Mouse (Mus musculus): ENCODE data around the gene Cdc26.

The Cdc26 gene

DNA sequence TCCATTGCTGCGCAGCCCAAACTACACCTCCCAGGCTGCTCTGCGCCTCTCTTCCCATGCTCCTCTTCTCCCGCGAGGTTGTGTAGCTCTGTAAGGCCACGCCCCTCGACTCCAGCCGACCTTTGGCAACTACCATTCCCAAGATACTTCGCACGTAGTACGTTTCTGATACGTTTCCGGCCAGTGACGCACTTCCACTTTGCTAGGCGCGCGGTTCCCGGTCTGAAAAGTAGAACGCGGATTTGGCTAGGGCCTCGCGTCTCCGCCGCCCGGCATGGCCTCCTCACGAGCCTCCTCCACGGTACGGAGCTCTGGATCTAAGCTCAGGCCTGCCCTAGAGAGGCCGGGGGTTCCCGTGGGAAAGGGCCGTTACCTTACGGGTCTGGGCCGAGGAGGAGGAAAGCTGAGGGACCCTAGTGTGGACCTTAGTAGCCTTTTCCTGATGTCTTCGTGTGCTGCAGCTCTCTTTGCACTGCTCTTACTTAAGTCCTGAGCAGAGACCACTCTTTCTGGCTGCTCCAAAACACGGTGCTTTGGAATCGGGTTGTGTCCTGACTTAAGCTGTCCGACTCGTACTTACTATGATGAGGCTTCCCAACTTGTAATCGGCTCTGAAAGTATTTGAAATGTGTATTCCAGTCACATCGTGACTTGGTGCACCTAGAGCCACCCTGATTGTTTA lies at the start of gene Cdc26, which contains the start of gene Prpf4:
Gene Cdc26 (minus strand): TSS at position 42 of the 682 bp plus-strand sequence.
Gene Prpf4 (plus strand): TSS at position 197 of the 682 bp plus-strand sequence.
- peak; percentile 95 to 98 for DNase-seq (ENCODE audit: low spot score in 2 of 2)

GRCm38 (mm10) chr4:62454995-62455394 lies 46.6 kb upstream of the Cdc26 start:
- DNase-seq (ENCODE audit: low spot score in 2 of 2): peak in 1 of 2 experiments; percentile 34

- no peak for DNase-seq (ENCODE audit: low spot score in 2 of 2)
Measured at GRCm38 (mm10) chr4:62440986-62441385, 32.5 kb upstream of the Cdc26 start.

DNA sequence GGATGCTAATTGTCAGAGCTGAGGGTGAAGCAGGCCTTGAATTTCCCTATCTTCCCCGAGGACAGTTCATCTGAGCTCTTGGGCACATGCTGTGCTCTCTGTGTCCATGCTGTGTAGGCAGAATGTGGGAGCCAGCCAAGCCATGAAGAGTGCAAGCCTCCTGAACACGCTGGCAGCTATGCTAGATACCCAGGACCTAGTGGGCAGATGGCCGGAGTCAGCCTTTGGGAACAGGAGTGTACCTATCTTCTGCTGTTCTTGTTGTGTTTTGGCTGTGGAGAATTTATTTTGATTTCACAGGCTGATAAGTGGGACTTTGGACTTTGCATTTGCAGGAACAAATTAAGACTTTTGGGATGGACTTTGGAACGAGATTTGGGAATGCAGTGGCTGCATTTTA lies 32.1 kb upstream of the Cdc26 start:
- no peak for DNase-seq (ENCODE audit: low spot score in 2 of 2)

GRCm38 (mm10) chr4:62439793-62440192 lies 31.4 kb upstream of the Cdc26 start:
- no peak for DNase-seq (ENCODE audit: low spot score in 2 of 2)

DNA sequence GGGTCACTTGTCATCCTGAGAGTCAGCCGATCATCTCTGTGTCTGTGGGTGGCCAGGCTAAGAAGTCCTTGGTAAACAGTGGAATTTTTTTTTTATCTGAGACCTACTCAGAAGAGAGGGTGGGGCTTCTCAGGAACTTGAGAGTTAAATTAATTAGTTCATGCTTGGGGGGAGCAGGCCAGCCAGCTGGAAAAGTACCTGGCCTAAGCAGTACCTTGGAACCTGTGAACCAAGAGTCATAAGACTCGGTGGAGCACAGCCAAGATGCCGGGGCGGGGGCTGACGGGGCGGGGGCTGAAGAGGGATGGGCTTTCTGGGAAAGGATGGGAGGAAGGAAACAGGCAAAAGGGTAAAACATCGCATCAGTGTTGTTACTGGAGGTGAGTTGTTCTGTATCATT lies 29.4 kb upstream of the Cdc26 start:
- no peak for DNase-seq (ENCODE audit: low spot score in 2 of 2)

DNA sequence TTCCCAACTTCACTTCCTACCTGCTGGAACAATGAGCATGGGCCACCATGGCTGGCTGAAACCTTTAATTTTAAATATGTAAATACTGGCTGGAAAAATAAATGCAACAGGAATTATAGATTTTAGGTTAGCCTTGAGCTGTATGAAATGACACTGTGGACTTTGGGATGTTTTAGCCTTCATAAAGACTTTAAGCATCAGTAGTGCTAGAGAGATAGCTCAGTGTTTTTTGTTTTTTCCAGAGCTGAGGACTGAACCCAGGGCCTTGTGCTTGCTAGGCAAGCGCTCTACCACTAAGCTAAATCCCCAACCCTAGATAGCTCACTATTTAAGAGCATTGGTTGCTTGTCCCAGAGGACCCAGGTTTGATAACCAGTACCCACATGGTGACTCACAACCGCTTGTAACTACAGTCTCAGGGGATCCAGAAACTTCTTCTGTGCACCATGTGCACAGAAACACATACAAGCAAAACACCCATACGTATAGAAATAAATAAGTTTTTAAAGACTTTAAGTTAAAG lies 28.9 kb upstream of the Cdc26 start:
- no peak for DNase-seq (ENCODE audit: low spot score in 2 of 2)

DNA sequence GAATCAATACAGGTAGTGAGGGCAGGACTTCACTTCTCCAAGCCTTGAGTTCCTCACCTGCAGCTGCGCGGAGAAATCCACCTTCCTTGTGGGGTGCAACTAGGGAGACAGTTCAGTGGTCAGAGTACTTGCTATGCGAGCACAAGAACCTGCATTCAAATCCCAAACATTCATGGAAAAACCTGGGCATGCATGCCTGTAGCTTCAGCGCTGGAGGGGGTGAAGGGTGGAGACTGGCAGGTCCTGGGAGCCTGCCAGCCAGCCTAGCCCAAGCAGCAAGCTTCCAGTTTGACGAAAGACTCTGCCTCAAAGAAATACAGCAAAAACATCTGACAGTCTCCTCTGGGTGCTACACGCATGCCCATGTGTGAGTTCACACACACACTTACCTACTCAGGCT lies 26.6 kb upstream of the Cdc26 start, which contains the start of gene Rnf183:
Gene Rnf183 (minus strand): TSS at position 172 of the 400 bp plus-strand sequence.
- no peak for DNase-seq (ENCODE audit: low spot score in 2 of 2)

- DNase-seq (ENCODE audit: low spot score in 2 of 2): no peak
Measured at GRCm38 (mm10) chr4:62433939-62434870, 25.8 kb upstream of the Cdc26 start.

GRCm38 (mm10) chr4:62431522-62431921 lies 23.1 kb upstream of the Cdc26 start:
- no peak for DNase-seq (ENCODE audit: low spot score in 2 of 2)

GRCm38 (mm10) chr4:62430678-62431077 lies 22.2 kb upstream of the Cdc26 start:
- no peak for DNase-seq (ENCODE audit: low spot score in 2 of 2)

- no peak for DNase-seq (ENCODE audit: low spot score in 2 of 2)
Measured at GRCm38 (mm10) chr4:62429616-62430015, 21.2 kb upstream of the Cdc26 start.

DNA sequence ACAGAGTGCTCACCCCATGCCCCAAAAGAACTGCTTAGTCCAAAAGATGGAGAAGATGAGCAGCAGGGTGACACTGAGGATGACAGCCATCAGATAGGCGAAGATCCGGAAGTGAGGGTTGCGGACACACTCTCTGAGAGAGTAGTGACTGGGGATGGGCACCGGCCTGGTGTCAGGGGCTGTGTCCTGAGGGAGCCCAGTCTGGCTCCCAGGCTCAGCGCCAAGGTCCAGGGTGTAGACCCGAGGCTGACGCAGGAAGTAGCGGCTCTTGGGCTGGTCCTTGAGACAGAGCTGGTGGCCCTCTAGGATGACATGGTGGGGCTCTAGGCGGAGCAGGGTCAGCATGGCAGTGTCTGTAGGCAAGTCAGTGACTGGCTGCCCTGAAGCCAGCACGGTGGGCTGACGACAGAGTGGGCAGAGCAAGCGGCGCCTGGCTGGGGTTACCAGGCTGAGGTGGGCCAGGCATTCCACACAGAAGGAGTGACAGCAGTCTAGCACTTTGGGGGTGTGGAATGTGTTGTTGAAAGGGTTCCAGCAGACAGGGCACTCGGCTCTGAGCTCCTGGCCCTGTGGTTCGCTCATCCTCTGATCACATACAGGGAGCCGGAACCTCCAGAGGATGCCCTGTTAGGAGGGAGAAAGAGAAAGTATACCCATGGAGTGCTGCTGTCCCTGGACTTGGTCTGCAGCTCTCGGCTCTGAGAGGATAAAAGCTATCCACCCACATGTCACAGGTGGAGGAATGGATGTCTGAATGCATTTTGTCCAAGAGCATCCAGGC lies 19.7 kb upstream of the Cdc26 start:
- no peak for DNase-seq (ENCODE audit: low spot score in 2 of 2)

- no peak for DNase-seq (ENCODE audit: low spot score in 2 of 2)
Measured at GRCm38 (mm10) chr4:62425891-62426290, 17.4 kb upstream of the Cdc26 start.

GRCm38 (mm10) chr4:62419091-62419490 lies 10.6 kb upstream of the Cdc26 start:
- no peak for DNase-seq (ENCODE audit: low spot score in 2 of 2)

DNA sequence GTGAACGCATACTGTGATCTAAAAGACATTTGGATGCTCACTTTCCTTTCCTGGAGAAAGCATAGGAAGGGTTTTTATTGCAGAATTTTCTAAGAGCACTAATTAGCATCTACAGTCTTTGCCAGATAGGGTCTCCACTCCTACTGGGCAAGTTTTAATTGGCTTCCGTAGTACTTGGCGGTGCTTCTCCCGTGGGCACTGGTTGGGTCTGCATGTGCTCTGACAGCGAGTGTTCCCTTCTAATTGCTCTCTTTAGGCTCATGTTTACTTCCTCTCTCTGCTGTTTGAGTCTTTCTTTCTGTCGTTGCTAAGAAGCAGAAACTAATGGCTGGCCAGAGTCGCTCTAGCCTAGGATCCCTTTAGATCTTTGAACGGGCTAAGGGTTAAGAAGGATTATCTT lies 10.0 kb upstream of the Cdc26 start:
- DNase-seq (ENCODE audit: low spot score in 2 of 2): no peak

GRCm38 (mm10) chr4:62411606-62412005 lies 3.2 kb upstream of the Cdc26 start:
- no peak for DNase-seq (ENCODE audit: low spot score in 2 of 2)

DNA sequence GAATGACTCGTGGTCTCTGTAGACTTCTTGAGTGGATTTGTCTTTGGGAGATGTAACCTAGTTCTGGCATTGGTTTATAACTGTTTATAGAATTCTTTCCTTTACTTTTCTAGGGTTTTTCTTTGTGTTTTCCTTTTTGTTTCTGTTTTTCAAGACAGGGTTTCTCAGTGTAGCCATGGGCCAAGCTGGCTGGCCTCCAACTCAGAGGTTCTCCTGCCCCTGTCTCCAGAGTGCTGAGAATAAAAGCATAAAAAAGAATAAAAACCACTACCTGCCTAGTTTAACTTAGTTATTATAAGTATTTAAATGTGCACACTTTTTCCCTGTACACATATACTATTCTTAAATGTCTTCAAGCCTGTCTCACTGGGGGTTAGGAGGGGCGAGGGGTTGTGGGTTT lies 1.9 kb upstream of the Cdc26 start:
- no peak for DNase-seq (ENCODE audit: low spot score in 2 of 2)

DNA sequence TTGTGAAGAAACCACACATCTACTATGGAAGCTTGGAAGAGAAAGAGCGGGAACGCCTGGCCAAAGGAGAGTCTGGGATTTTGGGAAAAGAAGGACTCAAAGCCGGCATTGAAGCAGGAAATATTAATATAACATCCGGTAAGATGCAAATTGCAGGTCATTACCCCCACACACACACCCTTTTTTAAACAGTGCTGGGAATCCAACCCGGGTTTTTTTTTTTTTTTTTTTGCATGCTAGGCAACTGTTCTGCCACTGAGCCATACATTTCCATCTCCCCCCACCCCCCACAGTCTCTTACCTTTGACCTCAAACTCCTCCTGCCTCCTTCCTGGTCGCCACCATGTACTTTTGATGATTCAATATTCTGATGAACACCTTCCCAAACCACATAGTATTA lies 1.2 kb upstream of the Cdc26 start:
- DNase-seq (ENCODE audit: low spot score in 2 of 2): no peak

GRCm38 (mm10) chr4:62407730-62408582 lies 486 bp downstream of the Cdc26 start:
- DNase-seq (ENCODE audit: low spot score in 2 of 2): peak; percentile 37 to 55

DNA sequence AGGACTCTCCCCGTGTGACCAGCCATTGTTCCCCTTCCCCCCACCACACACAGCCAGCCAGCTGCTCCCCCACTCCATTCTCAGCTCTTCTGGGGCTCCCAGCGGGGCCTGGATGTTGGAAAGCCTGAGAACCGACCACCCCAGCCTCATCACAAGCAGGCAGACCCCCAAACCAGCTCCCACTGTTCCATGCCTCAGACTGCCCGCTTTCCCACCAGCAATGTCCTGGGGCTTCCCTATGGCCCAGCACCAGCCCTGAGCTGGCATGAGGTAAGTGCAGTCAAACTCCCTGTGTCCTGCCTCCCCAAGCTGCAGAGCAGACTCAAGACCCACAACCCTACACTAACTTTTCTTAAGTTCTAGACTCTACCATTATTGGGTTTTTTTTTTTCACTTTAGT lies 2.3 kb downstream of the Cdc26 start:
- no peak for DNase-seq (ENCODE audit: low spot score in 2 of 2)
